Mouse (Mus musculus) bone marrow macrophage, adult 2 months (primary cell): Measurements from ENCODE around the gene Ciita. TPM values are rescaled to one million over a fixed set of nuclear protein-coding genes. Genes with fewer than 3 reads are reported as not detected.

ENCODE experiments used
- H3K27ac ChIP-seq: 2 replicates; pipeline ENCODE4 v1.5.1; 2012; ENCODE audit warnings: low read depth, low read length; ENCODE audit not compliant: insufficient read depth
- H3K4me1 ChIP-seq: 2 replicates; pipeline ENCODE4 v1.6.1; 2012; ENCODE audit warnings: low read length; ENCODE audit not compliant: control insufficient read depth, insufficient read depth
- H3K4me3 ChIP-seq: 2 replicates; pipeline ENCODE4 v1.5.1; 2012; ENCODE audit warnings: mild to moderate bottlenecking, low read length, moderate library complexity; ENCODE audit not compliant: insufficient read depth
- CTCF ChIP-seq: IDR thresholded peaks from 2 replicates; pipeline ENCODE4 v1.5.1; 2012; ENCODE audit warnings: low read depth, mild to moderate bottlenecking, low read length, moderate library complexity
- POLR2A ChIP-seq: IDR thresholded peaks from 2 replicates; pipeline ENCODE4 v1.6.1; 2012; ENCODE audit warnings: mild to moderate bottlenecking, low read depth, low read length, borderline replicate concordance
- polyA plus RNA-seq: library from polyadenylated mRNA; stranded (reverse); fragments of >200 nt; gene quantifications from 2 replicates; pipeline ENCODE4 v1.2.4, GENCODE M21; 2012; ENCODE audit not compliant: missing spikeins, insufficient read depth, insufficient read length

Gene Ciita
- polyA plus RNA-seq, 1 experiment, result 67.4 TPM

GRCm38 (mm10) chr16:10447781-10448180, 32.1 kb upstream of the Ciita start:
- TF ChIP-seq CTCF (no peak), POLR2A (no peak)
- H3K4me3 ChIP-seq, result no peak overlapping the region
- no peak overlapping the region for H3K27ac ChIP-seq
- H3K4me1 ChIP-seq, result peaks cover 25% of the 10 kb centered on the region

DNA sequence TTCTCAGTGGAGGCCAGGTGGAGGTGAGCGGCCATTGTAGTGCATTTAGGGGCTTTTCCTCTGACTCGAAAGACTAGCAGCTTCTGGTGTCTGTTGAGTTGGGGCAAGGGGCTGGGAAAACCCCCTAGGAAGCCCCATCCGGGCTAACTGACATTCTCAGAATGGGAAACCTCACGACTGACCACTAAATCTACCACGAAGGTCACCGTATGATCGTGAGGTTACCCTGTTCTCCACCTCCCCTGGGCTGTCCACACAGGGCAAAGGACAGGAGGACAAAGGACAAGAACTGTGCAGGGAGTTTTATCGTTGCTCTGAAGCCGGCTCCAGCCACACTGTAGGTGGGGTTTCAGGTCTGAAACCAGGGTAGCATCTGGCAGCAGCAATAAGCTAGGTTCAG, 30.9 kb upstream of the Ciita start:
- no peak overlapping the region for H3K4me3 ChIP-seq
- no peak for TF ChIP-seq POLR2A
- no peak for TF ChIP-seq CTCF
- H3K27ac ChIP-seq, result no peak overlapping the region
- peaks cover 35% of the 10 kb centered on the region for H3K4me1 ChIP-seq

DNA sequence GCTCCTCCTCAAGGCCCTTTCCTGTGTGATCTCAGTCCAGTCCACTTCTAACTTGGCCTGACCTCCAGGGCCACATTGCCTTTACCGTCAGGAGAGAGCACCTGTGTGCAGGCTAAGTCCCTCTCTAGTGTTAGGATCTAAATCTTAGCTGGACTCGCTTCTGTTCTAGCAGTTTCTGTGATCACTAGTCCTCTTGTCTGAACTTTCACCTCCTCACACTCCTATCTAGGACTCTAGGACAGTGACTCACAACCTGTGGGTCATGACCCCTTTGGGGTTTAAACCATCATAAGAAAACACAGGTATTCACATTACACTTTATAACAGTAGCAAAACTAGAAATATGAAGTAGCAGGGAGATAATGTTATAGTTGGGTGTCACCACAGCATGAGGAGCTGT, 28.0 kb upstream of the Ciita start:
- peak overlapping the region; percentile 79 for H3K27ac ChIP-seq
- peaks cover 42% of the 10 kb centered on the region for H3K4me1 ChIP-seq
- TF ChIP-seq CTCF, result no peak
- no peak for TF ChIP-seq POLR2A
- H3K4me3 ChIP-seq, result no peak overlapping the region

GRCm38 (mm10) chr16:10452445-10452896, 27.4 kb upstream of the Ciita start:
- H3K27ac ChIP-seq, result peak overlapping the region; percentile 79
- H3K4me1 ChIP-seq, result peaks cover 42% of the 10 kb centered on the region
- TF ChIP-seq POLR2A (no peak), CTCF (no peak)
- peak overlapping the region; percentile 10; the same call in 1 of the 2 replicates for H3K4me3 ChIP-seq

DNA sequence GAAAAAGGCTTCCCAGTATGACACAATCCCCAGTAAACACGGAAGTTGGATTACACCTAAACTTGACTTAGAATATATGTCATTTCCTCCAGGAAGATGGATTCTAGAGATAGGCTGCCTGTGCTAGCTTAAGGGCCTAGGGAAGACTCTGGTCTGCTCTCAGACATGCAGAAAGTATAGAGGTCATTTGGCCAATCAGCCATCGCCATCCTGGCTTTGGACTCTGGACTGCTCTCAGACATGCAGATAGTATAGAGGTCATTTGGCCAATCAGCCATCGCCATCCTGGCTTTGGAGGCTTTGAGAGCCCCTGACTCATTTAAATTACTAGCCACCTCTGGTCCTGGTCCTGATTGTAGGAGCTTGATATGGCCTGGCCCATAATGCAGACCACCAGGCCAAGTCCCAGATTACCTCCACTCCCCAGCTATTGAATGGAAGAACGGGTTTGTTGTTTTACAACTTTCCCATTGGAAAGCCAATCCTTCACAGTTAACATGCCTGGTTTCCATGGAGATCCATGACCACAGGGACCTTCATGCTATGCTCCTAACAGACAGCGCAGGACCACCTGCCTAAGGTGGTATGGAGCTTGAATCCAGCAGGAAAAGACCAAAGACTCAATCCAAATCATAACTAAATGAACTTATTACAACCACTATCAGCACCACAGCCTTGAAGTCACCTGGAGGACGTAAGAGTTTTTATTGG, 25.8 kb upstream of the Ciita start:
- no peak overlapping the region for H3K27ac ChIP-seq
- H3K4me3 ChIP-seq, result no peak overlapping the region
- peaks cover 36% of the 10 kb centered on the region for H3K4me1 ChIP-seq
- no peak for TF ChIP-seq CTCF
- TF ChIP-seq POLR2A, result no peak

GRCm38 (mm10) chr16:10454583-10454974, 25.3 kb upstream of the Ciita start:
- peaks cover 36% of the 10 kb centered on the region for H3K4me1 ChIP-seq
- no peak overlapping the region for H3K27ac ChIP-seq
- H3K4me3 ChIP-seq, result no peak overlapping the region
- TF ChIP-seq POLR2A, result no peak
- no peak for TF ChIP-seq CTCF

DNA sequence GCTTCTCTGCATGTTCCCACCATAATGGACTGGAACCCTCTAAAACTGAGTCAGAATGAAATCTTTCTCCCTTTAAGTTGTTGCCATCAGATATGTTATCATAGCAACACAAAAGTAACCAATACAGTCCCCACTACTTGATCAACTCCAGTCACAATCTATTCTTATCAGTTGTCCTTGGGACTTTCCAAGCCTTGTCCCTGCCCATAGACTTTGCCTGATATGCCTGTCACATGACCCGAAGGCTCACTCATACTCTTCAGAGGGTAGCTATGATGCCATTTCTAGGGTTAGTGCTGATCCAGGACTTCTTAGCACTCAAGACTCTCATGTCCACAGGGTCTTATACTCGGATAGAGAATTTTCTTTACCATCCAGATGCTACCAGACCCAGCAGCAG, 19.7 kb upstream of the Ciita start:
- peaks cover 11% of the 10 kb centered on the region for H3K4me1 ChIP-seq
- H3K4me3 ChIP-seq, result no peak overlapping the region
- no peak overlapping the region for H3K27ac ChIP-seq
- TF ChIP-seq POLR2A, result no peak
- TF ChIP-seq CTCF, result no peak

DNA sequence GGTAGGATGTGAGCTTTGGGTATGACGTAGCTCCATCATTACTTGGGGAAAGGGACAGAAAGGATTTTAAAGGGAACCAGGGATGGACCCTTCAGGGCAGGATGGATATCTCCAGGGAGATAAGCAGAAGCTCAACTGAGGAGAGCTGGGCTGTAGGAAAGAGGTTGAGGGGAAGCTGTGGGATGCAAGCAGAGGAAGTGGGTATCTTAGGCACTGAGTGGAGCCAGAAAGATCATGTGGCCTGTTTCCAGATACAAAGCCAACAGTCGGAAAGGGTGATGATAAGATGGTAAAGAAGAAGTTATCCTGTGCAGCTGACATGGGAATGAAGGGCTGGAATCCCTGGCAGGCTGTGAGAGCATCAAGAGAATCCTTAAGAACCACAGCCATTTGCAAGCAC, 18.7 kb upstream of the Ciita start:
- TF ChIP-seq CTCF, result no peak
- TF ChIP-seq POLR2A, result no peak
- H3K4me3 ChIP-seq, result no peak overlapping the region
- no peak overlapping the region for H3K27ac ChIP-seq
- peaks cover 12% of the 10 kb centered on the region for H3K4me1 ChIP-seq

DNA sequence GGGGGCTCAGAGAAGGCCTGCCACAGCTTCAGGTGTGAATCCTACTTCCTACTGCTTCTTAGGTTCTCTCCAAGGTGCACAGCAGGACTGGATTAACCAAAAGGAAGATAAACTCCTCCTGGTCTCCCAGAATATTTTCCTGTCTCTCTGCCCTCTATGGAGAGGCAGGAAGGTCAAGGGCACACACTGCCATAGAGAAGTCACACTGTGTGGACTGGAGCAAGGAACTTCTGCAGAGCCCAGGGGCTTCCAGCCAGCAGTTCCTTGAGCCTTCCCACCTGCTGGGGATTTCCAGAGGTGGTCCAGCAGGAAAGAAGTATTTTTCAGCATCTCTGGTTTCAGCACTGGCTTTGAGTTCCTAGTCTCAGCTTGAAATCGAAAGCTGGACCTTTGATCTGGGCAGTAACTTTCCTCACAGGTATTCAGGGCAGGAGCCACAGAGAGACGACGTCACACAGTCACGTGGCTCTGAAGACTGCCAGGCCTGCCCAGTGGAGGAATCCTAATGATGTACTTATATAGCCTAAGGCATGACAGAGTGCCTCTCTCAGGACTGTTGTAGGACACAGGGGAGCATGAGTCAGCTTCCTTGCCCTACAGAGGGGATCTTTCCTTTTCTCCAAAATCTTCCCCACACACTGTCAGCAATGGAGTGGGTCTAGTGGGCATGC, 14.7 kb upstream of the Ciita start:
- no peak for TF ChIP-seq CTCF
- H3K4me1 ChIP-seq, result peaks cover 16% of the 10 kb centered on the region
- no peak overlapping the region for H3K4me3 ChIP-seq
- no peak overlapping the region for H3K27ac ChIP-seq

DNA sequence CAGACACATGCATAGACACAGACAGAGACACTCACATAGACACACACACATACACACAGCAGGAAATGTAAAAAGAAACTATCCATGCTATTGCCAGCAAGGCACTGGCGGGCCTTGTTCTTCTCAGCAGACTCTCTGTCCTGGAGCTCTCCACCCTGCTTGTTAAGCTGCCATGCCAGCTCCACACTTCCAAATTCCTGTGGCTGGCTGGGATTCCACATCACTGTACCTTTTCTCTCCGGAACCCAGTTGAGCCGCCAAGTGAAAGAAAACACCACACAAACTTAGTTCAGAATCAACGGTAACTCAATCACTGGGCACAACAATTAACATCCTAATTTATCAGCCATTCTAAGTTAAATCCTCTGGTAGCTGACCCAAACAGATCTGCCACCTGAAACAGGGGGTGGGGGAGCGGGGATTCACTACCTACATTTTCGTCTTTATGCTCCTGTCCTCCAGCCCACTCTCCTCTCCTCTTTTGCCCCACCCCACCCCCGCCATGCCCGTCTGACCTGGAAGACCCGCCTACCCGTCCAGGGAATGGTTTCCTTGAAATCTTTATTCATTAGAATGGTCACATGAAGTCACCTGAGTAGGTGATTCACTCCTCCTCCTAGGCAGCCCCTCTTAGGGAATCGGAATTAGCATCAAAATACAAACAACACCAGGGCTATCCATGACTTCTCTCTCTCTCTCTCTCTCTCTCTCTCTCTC, 12.3 kb upstream of the Ciita start:
- Histone ChIP-seq H3K4me1 (peaks cover 11% of the 10 kb centered on the region), H3K4me3 (no peak overlapping the region), H3K27ac (no peak overlapping the region)
- TF ChIP-seq POLR2A (no peak), CTCF (no peak)

GRCm38 (mm10) chr16:10468201-10468600, 11.7 kb upstream of the Ciita start:
- Histone ChIP-seq H3K27ac (no peak overlapping the region), H3K4me1 (peaks cover 11% of the 10 kb centered on the region), H3K4me3 (no peak overlapping the region)
- TF ChIP-seq POLR2A (no peak), CTCF (no peak)
